Mouse (Mus musculus) heart, postnatal 0 days (tissue): Measurements from ENCODE around the gene Melk. TPM values are rescaled to one million over a fixed set of nuclear protein-coding genes. Genes with fewer than 3 reads are reported as not detected.
A peak's percentile ranks its signal among the peaks of the same experiment; 100 is the strongest.

Experiments
- ATAC-seq: fragments of 200-750 bp; cut with Nextera tagmentation; 2 replicates; pipeline ENCODE4 v1.8.0; 2017; ENCODE audit warnings: low read depth, moderate number of reproducible peaks, moderate library complexity; ENCODE audit not compliant: insufficient read depth
- DNase-seq: peaks from one replicate; pipeline ENCODE4 v3.0.0-alpha.2; 2016; ENCODE audit warnings: low spot score
- H3K27ac ChIP-seq: fragments of 300-500 bp; sonication (generic); 2 replicates; pipeline ENCODE4 v1.5.1; 2014; ENCODE audit warnings: low read depth, mild to moderate bottlenecking
- H3K27me3 ChIP-seq: fragments of 300-500 bp; sonication (generic); 2 replicates; pipeline ENCODE4 v1.6.1; 2014; ENCODE audit warnings: low read length, mixed read lengths; ENCODE audit not compliant: control insufficient read depth, insufficient read depth
- H3K36me3 ChIP-seq: fragments of 300-500 bp; sonication (generic); replicated peaks from 2 replicates; pipeline ENCODE4 v1.6.1; 2014; ENCODE audit warnings: low read length, mixed read lengths; ENCODE audit not compliant: control insufficient read depth, insufficient read depth
- H3K4me1 ChIP-seq: fragments of 300-500 bp; sonication (generic); 2 replicates; pipeline ENCODE4 v1.6.1; 2014; ENCODE audit warnings: antibody characterized with exemption; ENCODE audit not compliant: control insufficient read depth, insufficient read depth
- H3K4me2 ChIP-seq: fragments of 300-500 bp; sonication (generic); 2 replicates; pipeline ENCODE4 v1.6.1; 2014; ENCODE audit warnings: low read depth, mild to moderate bottlenecking, low read length, moderate library complexity
- H3K4me3 ChIP-seq: fragments of 300-500 bp; sonication (generic); 2 replicates; pipeline ENCODE4 v1.5.1; 2014; ENCODE audit warnings: low read depth, low read length
- H3K9ac ChIP-seq: fragments of 300-500 bp; sonication (generic); replicated peaks from 2 replicates; pipeline ENCODE4 v1.6.1; 2014; ENCODE audit warnings: low read depth, low read length, mixed read lengths
- H3K9me3 ChIP-seq: fragments of 300-500 bp; sonication (generic); replicated peaks from 2 replicates; pipeline ENCODE4 v1.6.1; 2016; ENCODE audit warnings: low read length; ENCODE audit not compliant: control insufficient read depth
- CTCF ChIP-seq: IDR thresholded peaks from 2 replicates; pipeline ENCODE4 v1.5.1; 2016; ENCODE audit warnings: antibody characterized with exemption, control low read depth, low read depth
- EP300 ChIP-seq: IDR thresholded peaks from 2 replicates; pipeline ENCODE4 v1.6.1; 2016; ENCODE audit warnings: antibody characterized with exemption, low read depth
- WGBS: fragments of 180-500 bp; shearing (Covaris S2); extraction: QIAGEN DNeasy Blood & Tissue Kit; methylation state at CpG from one replicate; pipeline ENCODE4 v1.1.7; 2014; 5-methylcytosine and 5-hydroxymethylcytosine counted together
- polyA plus RNA-seq: library from polyadenylated mRNA; unstranded; fragments of >200 nt; fragmentation: Nextera tagmentation; extraction: Ambion mirVana; gene quantifications from 2 replicates; pipeline ENCODE4 v1.2.1, GENCODE M21; 2015
- total RNA-seq: library from RNA; depleted of rRNA; stranded (reverse); fragments of >200 nt; gene quantifications from 2 replicates; pipeline ENCODE4 v1.2.3, GENCODE M21; 2014; ENCODE audit warnings: low replicate concordance; rRNA removed

Melk gene
- total RNA-seq (13.2 and 13.7 TPM in 2 replicates), polyA plus RNA-seq (6.3 and 6.9 TPM in 2 replicates)

GRCm38 (mm10) chr4:44300781-44301750, at the start of gene Melk:
Gene Melk (plus strand): TSS chr4:44300876.
- DNase-seq (peak; percentile 80), ATAC-seq (peak; percentile 93)
- H3K4me1 ChIP-seq: peaks cover 6% of the 10 kb centered on the region; the same call in 1 of the 2 replicates
- no peaks in the 10 kb centered on the region for H3K27me3 ChIP-seq
- WGBS: 1% methylated on average over 41 of the region's 41 CpGs
- TF ChIP-seq EP300 (no peak), CTCF (no peak)
- H3K4me3 ChIP-seq: peak within 1 kb of the TSS; percentile 92
- no peaks in the 10 kb centered on the region for H3K36me3 ChIP-seq
- H3K4me2 ChIP-seq: peak within 1 kb of the TSS; percentile 75
- H3K27ac ChIP-seq: no peak within 1 kb of the TSS
- peak within 1 kb of the TSS; percentile 57 for H3K9ac ChIP-seq
- no peaks in the 10 kb centered on the region for H3K9me3 ChIP-seq

- Histone ChIP-seq H3K36me3 (no peaks in the 10 kb centered on the region), H3K4me1 (no peaks in the 10 kb centered on the region), H3K4me3 (no peak overlapping the region), H3K9me3 (no peaks in the 10 kb centered on the region), H3K27ac (no peak overlapping the region), H3K9ac (no peak overlapping the region), H3K27me3 (no peaks in the 10 kb centered on the region), H3K4me2 (no peak overlapping the region)
- ATAC-seq (no peak), DNase-seq (no peak)
- no peak for TF ChIP-seq CTCF
- no peak for TF ChIP-seq EP300
- WGBS: 62% methylated on average over 5 of the region's 5 CpGs
These were observed 49.2 kb upstream of the Melk start for GRCm38 (mm10) chr4:44251521-44251920.

DNA sequence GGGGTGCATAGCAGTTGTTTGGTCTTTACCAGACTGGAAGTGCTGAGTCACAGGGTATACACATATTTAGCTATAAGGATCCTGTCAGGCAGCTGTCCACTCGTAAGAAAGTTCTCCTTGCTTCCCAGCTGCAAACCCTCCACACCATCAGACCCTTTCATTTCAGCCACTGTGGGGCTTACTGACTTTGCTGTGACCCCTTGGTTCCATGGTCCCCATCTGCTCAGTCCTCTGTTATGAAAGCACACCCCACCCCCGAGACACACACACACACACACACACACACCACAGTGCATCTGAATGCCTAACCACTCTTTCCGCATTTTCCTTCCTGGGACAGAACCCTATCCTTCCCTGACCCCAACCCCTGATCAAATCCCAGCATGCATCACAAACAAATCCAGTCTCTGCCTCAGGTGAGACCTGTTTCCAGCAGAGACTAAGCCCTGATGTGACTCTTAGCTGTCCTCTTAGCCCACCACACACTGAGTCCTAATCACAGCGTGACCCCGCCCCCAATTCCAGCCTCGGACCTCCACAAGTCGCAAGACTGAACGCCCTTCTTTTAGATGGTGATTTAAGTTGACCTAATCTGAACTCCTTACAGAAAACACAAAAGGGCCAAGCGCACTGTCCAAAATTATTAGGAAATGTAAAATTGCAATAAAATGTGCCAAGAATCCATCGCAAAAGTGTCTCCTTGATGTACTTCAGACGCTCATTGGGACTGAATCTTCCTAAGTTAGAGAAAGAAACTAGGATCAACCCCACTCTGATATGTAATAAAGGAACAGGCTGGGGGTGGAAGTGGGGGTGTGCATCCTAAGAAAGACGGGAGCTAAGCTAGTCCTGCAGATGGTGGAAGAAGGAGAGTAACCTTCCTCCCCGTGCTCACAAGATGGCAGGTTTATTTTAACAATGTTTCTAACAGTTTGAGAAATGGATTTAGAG, 48.4 kb upstream of the Melk start:
- ATAC-seq: no peak
- H3K9ac ChIP-seq: no peak overlapping the region
- H3K36me3 ChIP-seq: no peaks in the 10 kb centered on the region
- H3K4me3 ChIP-seq: no peak overlapping the region
- no peaks in the 10 kb centered on the region for H3K27me3 ChIP-seq
- no peaks in the 10 kb centered on the region for H3K4me1 ChIP-seq
- WGBS: 9% methylated on average over 13 of the region's 13 CpGs
- DNase-seq: no peak
- H3K9me3 ChIP-seq: no peaks in the 10 kb centered on the region
- TF ChIP-seq EP300 (no peak), CTCF (no peak)
- H3K27ac ChIP-seq: no peak overlapping the region
- no peak overlapping the region for H3K4me2 ChIP-seq

GRCm38 (mm10) chr4:44253191-44253590, 47.5 kb upstream of the Melk start:
- H3K4me2 ChIP-seq: no peak overlapping the region
- no peak overlapping the region for H3K4me3 ChIP-seq
- no peaks in the 10 kb centered on the region for H3K27me3 ChIP-seq
- H3K9ac ChIP-seq: no peak overlapping the region
- no peaks in the 10 kb centered on the region for H3K4me1 ChIP-seq
- ATAC-seq (no peak), DNase-seq (no peak)
- H3K9me3 ChIP-seq: no peaks in the 10 kb centered on the region
- no peaks in the 10 kb centered on the region for H3K36me3 ChIP-seq
- WGBS: 4% methylated on average over 6 of the region's 6 CpGs
- TF ChIP-seq CTCF: no peak
- TF ChIP-seq EP300: no peak
- no peak overlapping the region for H3K27ac ChIP-seq

DNA sequence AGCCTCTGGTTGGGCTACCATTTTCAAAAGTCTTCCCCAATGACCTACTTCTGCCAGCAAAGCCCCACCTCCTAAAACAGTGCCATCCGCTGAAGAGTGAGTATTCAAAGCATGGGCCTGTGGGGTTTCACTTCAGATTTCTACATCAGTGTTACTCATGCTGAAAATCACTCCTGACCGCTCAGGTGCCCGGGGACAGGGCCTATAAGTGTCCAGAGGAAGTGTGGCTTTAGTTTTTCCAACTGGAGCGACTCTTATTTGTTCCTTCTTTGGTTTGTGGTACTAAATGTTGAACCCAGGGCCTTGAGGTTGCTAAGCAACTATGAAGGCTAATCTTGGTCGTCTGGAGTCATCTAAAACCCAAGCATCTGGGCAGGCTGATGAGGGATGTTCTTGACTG, 46.1 kb upstream of the Melk start:
- no peak for TF ChIP-seq EP300
- TF ChIP-seq CTCF: no peak
- 63% methylated on average over 5 of the region's 5 CpGs for WGBS

More for the DNA sequence above, 46.1 kb upstream of the Melk start:
- H3K4me3 ChIP-seq: no peak overlapping the region
- no peak overlapping the region for H3K27ac ChIP-seq
- no peaks in the 10 kb centered on the region for H3K4me1 ChIP-seq
- no peak overlapping the region for H3K9ac ChIP-seq
- no peaks in the 10 kb centered on the region for H3K9me3 ChIP-seq
- no peak overlapping the region for H3K4me2 ChIP-seq
- ATAC-seq (no peak), DNase-seq (no peak)
- H3K36me3 ChIP-seq: no peaks in the 10 kb centered on the region
- H3K27me3 ChIP-seq: no peaks in the 10 kb centered on the region
